Mouse (Mus musculus): ENCODE data around the gene Stx8.

The Stx8 gene

DNA sequence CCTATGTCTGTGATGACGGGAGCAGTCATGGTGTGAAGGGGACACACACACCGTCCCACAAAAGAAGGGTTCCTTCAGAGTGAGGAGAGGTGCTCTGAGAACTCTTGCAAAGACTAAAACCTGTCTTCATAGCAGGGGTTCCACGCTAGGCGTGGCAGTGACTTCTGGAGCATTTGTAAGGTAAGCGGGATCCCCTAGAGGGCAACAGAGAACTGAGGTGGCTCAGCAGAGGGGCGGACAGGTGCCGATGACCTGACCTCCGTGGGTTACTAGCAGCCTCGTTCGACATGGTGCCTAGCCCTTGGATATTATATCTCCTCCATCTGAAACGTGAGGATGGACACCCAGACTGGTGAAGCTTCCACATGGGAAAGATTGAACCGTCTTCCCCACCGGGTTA is 257.1 kb downstream of the Stx8 start:
- DNase-seq (ENCODE audit: low read depth, low spot score): no peak

DNA sequence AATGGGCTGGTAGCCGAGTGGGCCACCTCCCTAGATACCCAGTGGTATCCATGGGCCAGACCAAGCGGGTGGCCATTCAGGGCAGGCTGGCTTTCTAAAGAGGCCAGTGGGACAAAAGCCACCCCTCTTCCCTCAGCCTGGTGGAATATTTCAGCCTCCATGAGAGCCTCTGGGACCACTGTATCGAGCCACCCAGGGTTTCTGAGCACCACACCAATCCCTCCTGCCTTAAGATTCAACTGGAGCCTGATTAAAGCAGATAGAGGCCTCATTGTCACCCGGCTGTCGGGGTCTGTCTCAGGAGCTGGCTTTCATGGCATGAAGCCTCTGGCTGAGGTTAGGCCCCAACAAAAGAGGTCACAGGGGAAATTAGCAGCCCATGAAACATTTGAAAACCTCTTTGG is 260.7 kb downstream of the Stx8 start:
- DNase-seq (ENCODE audit: low read depth, low spot score): no peak

DNA sequence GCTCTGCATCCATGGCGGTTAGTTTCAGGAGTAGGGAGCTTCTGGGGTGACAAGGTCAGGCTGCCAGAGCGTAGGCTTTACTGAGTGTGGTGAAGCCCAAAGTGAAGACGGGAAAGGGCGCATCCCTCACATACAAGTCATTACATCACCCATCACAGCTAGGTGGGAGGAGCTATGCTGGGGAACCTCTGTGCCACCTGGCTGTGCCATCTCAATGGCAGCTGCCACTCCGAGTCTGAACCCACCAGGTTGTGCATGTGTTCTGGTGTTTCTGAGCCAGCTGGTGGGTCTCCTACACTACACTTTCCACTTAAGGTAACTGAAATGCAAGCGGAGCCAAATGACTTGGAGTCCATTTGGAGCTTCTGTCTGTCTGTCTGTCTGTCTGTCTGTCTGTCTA is 261.8 kb downstream of the Stx8 start:
- DNase-seq (ENCODE audit: low read depth, low spot score): no peak

DNA sequence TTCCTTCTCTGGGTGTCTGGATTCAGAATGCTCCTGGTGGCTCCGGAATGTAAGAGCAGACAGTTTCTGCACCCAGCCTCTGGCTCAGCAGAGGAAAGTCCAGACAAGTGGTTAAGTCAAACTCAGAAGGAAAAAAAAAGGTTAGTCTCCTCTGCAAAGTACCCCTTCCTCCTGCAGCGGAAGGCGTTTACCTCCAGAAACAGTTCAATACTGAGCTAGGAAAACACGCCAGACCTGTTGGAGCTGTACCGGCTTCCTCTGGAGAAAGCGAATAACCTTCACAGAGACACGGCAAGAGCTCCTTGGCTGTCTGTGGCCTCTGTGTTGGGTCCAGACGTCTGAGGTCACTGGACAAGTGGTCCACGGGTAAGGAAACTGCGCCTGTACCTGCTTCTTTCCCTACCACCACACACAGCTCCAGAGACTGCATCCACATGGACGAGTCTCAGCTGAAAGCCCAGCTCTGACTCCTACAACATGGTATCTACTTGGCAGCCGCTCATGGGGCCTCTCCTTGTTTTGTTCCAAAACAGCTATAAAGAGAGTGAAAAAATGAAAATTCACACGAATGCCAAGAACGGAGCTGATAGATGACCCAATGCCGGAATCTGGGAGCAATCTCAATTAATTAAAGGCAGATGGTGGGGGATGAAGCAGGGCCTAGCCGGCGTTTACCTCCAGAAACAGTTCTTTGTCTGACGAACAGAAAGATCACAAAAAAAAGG is 263.1 kb downstream of the Stx8 start:
- DNase-seq (ENCODE audit: low read depth, low spot score): no peak

DNA sequence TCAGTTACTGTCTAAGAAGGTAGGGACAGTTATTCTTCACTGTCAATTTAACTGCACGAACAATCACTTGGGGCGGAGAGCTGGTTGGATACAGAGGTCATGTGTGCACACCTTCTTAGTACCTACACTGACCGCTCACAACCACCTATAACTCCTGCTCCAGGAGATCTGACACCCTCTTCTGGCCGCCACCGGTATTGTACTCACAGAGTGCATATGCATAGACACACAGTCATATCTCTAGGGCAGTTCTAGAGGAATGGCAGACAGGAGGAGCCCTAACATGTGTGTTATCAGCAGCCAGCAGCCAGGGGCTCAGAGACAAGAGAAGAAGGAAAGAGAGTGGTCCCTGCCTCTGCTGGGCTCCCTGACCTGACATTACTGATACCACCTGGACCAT is 265.6 kb downstream of the Stx8 start:
- no peak for DNase-seq (ENCODE audit: low read depth, low spot score)

DNA sequence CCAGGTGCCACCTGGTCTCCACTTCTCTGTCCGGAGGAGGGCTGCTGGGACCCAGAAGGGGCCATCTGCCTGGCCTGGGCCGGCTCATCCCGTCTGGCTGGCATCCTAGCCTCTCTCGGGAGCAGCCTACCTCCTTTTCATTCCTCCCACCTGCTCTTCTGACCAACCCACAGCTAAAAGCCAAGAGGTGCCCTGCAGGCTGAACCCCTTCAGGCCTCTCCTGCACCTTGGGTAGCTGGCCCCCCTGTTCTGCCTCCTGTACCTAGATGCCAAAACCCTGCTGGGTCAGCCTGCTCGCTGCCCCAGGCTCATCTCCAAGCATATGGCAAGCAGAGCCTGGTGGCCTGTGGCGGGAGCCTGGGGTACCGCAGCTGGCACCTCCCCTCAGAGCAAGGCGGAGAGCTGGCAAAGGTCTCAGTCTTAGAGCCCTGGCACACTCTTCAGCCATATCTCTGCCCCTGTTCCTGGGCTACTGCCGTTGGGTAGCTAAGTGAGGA is 267.5 kb downstream of the Stx8 start:
- no peak for DNase-seq (ENCODE audit: low read depth, low spot score)

DNA sequence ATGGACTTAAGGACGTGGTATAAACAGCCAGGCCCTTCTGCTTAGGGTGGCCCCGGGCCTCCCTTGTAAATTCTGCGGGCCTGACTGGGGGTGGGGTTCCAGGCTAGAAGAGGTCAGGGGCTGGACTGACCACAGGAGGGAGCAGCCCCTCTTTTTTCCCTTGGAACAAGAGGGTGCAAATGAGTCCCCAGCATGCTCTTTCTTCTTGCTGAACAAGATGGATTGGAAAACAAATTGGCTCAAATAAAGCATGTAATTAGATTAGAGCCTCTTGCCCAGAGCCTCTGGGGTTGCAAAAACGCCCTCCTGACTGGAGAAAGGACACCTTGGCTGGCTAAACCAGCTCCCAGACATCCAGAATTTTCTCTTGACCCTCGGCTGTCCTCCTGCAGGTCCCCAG is 273.8 kb downstream of the Stx8 start:
- no peak for DNase-seq (ENCODE audit: low read depth, low spot score)

DNA sequence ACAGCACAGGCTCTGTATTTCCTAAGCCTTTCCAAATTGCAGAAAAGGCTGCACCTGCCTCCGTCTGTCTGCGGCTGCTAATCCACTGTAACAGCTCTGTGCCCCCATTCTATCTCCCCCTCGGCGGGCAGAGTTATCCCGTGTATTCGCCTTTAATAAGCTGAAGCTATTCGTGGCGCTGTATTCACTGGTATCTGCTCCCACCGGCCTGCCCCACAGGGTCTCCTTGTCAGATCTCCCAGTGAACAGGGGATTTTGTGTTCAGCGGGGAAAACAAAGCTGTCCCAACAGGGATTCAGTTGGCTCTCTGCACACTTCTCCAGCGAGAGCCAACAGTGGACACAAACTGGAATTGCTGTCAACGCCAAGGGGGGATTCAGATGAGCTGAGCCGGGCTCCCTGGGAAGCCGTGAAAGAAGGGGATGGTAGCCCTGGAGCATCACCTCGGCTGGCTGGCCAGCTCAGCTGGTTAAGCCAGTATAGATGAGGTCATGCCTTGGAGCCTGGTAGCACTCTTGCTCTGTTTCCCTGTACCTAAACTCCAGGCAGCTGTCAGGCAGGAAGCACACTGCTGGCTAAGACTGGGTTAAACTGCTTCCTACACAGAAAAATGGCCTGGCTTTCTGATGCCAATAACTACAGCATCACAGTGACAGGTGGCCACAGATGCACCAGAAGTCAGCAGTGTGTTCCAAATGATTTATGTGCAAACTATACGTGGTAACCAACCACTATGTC is 278.4 kb downstream of the Stx8 start:
- no peak for DNase-seq (ENCODE audit: low read depth, low spot score)

DNA sequence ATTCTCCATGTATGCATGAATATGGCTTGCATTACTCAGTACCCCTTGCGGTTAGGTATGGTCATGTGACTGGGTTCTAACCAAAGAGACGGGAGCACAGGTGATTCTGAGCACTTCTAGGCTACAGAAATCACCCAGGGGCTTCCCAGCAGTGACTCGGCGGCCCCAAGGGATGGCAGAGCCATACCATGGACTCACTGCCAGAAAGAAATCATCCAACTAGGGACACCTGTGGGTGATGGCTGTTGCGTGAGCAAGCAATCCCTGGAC is 278.9 kb downstream of the Stx8 start:
- no peak for DNase-seq (ENCODE audit: low read depth, low spot score)

DNA sequence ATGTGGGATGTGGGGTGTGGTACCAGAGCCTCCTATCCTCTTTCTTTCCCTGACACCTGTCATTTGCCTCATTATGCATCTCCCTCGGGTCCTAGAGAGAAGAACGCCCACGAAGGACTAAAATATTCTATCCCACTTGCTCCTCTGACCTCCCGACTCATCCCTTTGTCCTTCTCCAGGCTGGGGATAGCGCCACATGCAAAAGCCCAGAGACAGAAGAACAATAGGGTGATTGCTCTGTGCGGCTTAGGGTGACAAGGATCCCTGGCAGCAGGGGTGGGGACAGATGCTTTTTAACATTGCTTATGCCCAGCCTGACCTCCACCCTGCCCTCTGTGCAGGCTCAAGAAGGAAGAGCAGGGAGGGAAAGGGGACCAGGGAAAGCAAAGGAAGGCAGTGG is 281.9 kb downstream of the Stx8 start:
- DNase-seq (ENCODE audit: low read depth, low spot score): no peak

DNA sequence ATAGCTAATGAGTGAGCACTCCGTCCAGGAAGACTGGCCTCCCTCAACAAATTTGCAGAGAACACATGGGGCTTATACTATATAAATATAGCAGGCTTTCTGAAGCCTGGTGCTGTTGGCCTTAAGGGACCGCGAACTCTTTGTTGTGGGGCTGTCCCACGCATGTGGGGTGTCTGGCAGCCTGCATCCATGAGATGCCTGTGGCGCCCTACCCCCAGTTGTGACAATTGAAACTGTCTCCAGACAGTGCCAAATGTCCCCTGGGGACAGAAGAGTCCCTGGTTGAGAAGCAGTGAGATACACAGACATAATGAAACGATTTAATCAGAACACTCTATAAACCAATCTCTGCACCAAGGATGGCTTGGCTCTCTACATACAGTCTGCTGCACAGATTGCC is 284.1 kb downstream of the Stx8 start:
- DNase-seq (ENCODE audit: low read depth, low spot score): no peak

DNA sequence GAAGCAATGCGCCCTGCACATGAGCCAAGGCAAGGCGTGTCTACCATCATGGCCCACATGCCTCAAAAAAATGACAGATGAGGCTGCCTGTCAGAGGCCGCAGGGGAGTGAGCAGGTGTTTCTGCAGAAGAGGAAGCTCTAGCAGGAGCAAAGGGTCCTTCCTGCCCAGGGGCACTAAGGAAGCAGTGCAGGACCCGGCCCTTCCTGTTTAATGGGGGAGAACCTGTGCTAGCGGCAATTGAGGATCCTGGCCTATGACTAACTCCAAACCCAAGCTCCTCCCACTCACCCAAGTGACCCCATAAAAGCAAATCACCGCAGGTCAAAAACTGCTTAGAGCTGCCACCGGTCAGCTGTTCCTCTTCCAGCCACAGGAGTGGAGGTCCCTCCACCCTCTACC is 287.5 kb downstream of the Stx8 start:
- no peak for DNase-seq (ENCODE audit: low read depth, low spot score)
